Mouse (Mus musculus) retina, postnatal 1 day (tissue): ENCODE results near the gene Mecom.

Source experiments
- DNase-seq: peaks from one replicate; pipeline ENCODE4 v3.0.0-alpha.2; 2012

Gene Mecom

GRCm38 (mm10) chr3:30083268-30083667 lies 464.5 kb downstream of the Mecom start:
- DNase-seq = no peak

DNA sequence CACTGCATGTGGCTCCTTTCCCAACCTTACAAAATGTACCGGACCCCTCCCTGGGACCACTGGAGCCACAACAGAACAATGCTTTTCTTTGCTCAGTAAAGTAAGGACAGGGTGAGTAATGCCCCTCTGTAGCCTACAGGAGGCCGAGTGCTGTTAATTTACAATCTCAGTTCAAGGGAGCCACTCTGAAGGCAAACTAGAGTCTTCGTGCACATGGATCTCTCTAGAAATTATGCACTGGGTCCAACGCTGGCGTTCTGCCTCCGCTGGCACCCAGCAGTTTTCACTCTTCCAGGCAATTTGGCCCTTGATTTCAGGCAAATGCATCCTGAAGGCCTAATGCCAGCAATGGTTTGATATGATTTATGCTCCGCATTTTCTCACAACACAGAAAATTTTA lies 467.0 kb downstream of the Mecom start:
- DNase-seq = no peak

- no peak for DNase-seq
Measured at GRCm38 (mm10) chr3:30076522-30076921, 471.3 kb downstream of the Mecom start.

GRCm38 (mm10) chr3:30071271-30071670 lies 476.5 kb downstream of the Mecom start:
- DNase-seq = no peak

DNA sequence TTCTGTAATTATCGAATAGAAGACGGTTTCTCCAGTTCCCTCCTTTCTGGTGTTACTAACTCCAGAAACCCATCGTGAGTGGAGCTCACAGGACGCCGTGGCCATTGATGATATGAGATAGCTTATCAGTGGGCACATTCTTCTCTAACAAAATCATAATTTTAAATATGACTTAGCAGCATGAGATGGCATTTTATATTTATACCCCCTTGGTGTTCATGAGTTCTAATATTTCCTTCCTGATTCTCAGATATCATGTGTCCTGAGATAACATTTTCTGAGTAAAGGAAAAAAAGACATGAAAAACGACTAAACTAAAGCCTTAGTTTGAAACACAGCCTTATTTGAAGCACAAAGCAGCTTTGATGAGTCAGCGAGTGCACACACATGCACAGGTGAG lies 481.3 kb downstream of the Mecom start:
- DNase-seq = no peak

DNA sequence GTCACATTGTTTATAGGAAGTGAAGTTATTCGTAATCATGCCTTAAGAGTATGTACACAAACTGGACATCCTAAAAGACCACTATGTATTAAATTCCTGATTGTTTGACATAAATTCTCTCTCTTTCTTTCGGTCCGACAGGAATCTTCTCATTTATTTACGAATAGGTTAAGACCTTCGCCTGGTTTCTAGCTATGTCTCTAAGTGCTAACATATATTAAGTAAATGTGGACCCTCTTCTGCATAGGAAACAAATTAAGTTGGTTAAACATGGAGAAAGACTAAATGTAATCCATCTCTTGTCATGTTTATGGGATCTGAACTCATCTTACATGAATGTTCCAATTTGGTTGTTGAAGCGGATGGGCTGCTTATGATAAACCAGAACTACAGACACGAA lies 487.8 kb downstream of the Mecom start:
- DNase-seq = no peak

DNA sequence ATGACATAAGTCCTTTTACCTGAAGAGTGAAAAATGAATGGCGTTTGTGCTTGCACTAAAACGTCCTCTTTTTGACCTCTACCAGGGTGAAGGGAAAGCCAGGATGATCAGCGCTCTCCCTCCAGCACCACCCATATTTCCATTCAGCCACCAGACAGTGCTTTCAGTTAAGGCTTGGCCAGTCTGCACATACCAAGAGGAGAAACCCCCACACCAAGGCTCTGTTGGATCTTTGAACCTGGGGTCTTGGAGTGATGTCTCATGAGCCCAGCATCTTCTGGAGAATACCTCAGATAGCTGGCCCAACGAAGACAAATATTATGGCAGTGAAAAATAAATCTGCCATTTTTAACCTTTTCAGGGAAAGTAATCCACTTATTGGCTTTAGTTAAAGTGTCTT lies 488.2 kb downstream of the Mecom start:
- no peak for DNase-seq

DNA sequence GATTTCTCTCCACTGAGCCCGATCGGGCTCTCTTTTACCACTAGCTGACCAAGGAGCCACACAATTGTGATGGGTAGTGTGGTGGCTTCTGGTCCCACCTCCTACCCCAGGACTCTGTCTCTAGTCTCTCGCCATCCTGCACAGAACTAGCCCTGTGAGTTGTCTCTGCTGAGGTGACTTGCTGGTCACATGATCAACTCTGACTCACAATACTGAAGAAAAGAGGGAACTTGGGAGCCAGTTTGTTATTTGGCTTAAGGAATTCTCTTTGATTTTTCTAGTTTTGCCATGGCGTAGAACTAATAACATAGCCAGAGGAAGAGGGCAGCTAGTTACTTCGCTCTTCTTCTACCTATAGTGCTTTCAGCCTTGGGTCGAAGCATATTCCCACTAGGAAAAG lies 496.5 kb downstream of the Mecom start:
- DNase-seq = no peak

- DNase-seq = no peak
Measured at GRCm38 (mm10) chr3:30050795-30051194, 497.0 kb downstream of the Mecom start.

- DNase-seq = no peak
Measured at GRCm38 (mm10) chr3:30048792-30049191, 499.0 kb downstream of the Mecom start.

GRCm38 (mm10) chr3:30048157-30048556 lies 499.7 kb downstream of the Mecom start:
- no peak for DNase-seq

- DNase-seq = no peak
Measured at GRCm38 (mm10) chr3:30043525-30043924, 504.3 kb downstream of the Mecom start.

GRCm38 (mm10) chr3:30038545-30038944 lies 509.3 kb downstream of the Mecom start:
- DNase-seq = no peak

- DNase-seq = no peak
Measured at GRCm38 (mm10) chr3:30019961-30020360, 527.8 kb downstream of the Mecom start.

- DNase-seq = no peak
Measured at GRCm38 (mm10) chr3:30019411-30019810, 528.4 kb downstream of the Mecom start.

GRCm38 (mm10) chr3:30018202-30018601 lies 529.6 kb downstream of the Mecom start:
- no peak for DNase-seq

DNA sequence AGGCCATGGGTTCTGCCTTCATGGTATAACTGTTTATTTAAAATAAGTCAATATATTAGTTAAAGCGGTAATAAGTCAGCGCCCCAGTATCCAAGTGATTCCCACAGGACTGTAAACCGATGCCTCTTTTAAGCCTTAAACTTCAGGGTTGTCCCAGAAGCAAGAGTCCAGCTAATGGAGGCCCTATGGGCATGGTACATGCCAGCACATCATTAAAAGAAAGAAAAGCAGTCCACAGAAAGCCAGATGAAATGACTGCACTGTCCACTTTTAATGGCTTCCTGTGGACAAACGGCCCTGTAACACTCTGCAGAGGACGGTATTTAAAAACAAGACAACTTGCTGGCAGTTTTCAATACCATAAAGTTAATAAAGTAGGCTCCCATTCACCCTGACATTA lies 531.0 kb downstream of the Mecom start:
- DNase-seq = no peak

DNA sequence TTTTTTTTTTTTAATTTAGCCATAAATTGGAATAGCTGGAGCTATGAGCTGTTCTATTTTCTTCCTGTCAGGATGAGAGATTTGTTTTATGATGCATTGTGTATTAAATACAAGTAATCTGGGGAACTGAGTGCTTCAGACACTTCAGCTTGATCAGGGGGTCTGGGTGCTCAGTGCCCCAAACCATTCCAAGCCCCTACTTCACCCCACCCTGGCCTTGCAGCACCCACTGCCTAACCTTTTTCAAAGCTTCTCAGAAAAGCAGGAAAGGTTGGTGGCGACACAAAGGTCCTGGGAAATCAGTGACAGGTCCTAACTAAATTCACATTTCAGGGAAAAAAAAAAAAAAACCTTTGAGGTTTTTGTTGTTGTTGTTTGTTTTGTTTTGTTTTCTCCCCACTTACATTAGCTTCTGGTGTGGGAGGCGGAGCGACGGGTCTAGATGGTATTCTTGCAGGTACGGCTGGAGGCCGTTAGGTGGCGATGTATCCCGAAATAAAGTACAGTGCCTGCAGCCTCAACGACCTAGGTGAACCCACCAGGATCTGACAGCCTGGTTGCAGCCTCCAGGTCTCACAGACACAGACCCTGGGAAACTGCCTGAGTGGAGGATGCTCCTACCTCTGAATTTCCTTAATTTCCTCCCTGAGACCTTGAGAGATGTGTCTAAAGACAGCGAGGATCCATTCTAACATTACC lies 532.7 kb downstream of the Mecom start:
- DNase-seq = peak; percentile 79

DNA sequence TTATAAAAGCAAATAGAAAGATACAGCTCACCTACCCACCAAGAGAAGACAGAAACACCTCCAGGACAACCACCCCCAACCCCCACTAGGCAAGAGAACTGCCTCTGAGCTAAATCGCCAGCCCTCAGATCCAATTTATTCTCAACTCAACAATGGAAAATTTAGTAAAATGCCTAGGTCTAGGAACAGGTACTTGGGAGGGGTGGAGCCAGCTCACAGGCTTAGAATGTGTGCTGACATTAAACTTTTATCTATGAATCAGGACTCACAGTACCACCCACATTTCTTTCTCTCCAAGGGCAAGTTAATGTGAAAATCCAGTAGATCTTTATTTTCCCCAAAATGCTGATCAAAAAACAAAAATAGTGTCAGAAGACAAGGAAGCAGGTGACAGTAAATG lies 533.5 kb downstream of the Mecom start:
- DNase-seq = no peak

DNA sequence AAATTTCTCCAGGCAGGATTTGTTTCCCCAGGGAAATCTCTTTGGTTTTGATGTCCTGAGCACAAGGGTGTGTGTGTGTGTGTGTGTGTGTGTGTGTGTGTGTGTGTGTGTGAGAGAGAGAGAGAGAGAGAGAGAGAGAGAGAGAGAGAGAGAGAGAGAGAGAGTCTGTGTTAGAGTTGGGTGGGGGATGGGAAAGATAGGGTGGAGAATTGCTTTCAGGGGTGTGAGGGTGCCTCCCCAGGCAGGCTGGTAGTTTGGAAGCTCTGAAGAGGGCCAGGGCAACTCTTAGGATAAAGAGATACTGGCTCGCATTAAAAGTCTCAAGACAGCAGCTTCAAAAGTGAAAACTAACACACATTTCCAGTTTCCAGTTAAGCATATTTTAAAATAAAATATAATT lies 534.4 kb downstream of the Mecom start:
- no peak for DNase-seq

DNA sequence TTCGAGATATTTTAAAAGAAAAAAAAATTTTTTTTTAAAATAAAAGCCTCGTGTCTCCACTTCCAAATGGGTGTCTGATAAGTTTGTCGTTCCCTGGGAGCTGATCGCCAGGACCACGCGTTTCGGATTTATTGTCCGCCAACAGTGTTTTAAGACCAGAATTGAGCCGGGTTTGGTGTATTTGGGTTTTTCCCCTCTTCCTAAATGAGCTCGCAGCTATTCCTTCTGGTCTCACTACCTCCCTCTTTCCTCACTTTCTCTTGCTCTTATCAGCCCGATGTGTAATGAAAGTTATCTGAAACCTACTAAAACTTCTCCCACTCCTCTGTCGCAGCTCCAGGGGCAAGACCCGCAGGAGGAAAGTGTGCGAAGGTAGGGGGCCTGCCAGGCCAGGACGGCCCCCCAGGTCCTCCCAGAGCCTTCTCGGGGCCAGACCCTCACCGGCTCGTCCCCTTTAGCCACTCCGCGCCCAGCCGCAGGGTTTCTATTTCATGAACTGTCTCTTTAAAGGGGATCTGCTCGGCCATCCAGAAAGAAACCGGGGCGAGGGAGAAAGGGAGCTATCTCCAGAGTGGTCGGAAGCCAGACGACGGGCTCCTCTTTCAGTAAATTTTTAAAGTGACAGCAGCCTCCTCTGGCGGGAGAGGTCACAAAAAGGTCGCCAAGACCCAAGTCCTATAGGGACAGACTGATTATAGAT lies 535.0 kb downstream of the Mecom start:
- DNase-seq = peak; percentile 84

GRCm38 (mm10) chr3:30012150-30012549 lies 535.7 kb downstream of the Mecom start:
- peak; percentile 39 for DNase-seq

DNA sequence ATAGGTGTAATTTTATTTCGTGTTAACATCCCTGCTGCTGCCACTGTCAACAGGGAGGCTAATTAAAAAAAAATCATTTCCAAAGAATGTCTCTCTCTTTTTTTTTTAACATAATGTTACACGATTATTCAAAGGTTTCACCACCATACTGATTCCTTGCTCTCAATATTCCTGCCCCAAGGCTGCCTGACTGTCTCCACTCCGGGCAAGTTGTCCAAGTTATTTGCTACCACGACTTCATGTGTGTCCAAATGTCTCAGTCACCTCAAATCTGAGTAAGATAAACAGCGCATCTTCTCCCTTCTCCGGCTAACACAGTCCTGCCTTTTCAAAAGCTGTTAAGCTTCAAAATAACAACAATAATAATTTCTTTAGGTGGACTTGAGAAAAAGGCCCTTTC lies 536.1 kb downstream of the Mecom start:
- DNase-seq = peak; percentile 24

- DNase-seq = no peak
Measured at GRCm38 (mm10) chr3:30010889-30011288, 536.9 kb downstream of the Mecom start.

GRCm38 (mm10) chr3:30009596-30009995 lies 538.2 kb downstream of the Mecom start:
- DNase-seq = no peak
